Mouse (Mus musculus): ENCODE measurements at regions not wholly inside any gene's neighbourhood (a gene's known extent, or its start where the extent isn't known, plus 50 kb on each side); places are given as distances from the start of the nearest gene placed in this dataset.

DNA sequence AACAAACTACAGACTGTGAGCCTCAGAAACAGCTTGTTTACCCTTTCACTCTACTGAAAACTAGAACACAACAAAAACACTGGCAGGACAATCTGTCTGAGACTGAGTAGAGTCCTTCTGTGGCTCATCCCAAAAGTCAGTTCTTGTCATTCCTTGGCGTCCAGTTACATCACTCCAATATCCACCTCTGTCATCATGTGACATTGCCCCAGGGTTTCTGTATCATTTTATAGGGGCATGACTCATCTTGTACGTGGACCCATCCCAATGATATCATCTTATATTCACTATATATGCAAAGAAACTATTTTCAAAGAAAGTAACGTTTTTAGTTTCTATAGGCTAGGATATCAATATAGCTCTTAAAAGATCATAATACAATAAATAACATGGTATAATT is 152.3 kb downstream of the Dkk2 start:
- DNase-seq (ENCODE audit: low spot score in 2 of 2) = no peak

DNA sequence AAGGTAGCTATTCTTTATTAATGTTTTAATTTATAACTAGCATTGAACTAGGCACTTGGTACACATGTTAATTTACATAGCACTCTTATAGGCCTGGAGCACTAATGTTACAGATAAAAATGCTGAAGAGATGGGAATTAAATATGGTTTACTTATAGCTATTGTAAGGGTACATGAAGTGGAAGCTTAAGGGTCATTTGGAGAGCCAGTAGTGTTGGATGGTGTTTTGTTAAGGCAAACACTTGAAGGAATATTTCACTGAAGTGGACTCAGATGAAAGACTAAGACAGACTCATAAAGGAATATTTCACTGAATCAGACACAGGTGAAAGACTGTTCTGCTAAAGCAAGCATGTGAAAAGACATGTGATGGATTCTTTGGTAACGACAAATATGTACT is 172.7 kb downstream of the Dkk2 start:
- DNase-seq (ENCODE audit: low spot score in 2 of 2) = no peak

DNA sequence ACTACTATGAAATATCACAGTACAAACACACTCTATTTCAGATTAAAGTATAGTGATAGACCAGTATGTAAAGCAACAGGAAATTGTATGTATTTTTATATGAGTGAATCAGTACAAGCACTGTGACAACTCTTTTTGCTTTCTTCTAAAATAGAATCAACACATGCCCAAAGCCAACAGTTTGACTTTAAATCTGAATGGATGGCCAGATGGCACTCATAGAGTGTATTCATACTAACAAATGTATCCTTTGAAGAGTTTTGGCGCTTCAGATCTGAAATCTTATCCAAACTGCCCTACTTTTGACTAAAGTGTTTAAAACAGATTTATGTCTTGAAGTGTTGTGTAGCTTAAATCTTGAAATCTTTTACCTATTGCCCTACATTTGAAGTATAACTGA is 184.5 kb downstream of the Dkk2 start:
- DNase-seq (ENCODE audit: low spot score in 2 of 2) = no peak

DNA sequence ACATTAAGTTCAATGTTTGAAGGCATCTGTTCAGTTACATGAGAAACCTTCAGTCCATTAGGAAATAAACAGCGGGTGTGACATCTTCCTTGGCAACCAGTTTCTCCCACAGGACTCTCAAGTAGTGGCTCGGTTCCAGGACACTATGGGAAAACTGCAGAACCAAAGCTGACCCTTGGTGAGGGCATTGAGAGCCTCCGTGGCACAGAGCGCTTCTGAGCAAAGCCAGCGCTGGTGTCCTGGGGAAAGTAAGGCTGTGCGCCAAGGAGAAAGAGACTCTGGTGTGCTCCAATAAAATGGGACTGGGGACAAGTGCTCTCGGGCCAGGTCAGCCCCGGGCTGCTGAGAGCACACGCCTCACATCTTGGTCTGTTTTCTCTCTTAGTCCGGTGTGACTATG is 189.7 kb downstream of the Dkk2 start:
- DNase-seq (ENCODE audit: low spot score in 2 of 2) = no peak

DNA sequence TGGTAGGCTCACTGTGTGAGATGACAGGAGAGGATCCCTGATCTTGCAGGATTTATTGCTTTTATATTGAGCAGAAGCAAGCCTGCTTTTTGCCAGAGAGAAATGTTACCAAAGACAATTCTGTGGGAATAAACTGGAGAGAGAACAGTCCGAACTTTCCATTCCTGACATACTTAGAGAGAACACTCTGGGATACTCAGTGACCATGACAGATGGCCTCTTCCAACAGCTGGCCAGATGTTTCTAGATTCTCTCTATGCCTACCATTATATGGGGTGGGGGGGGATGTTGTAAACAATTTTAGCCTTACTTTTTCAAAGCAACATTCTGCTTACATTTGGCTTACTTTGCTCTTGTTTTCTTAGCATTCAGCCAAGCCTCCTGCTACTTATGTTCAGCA is 192.7 kb downstream of the Dkk2 start:
- no peak for DNase-seq (ENCODE audit: low spot score in 2 of 2)

DNA sequence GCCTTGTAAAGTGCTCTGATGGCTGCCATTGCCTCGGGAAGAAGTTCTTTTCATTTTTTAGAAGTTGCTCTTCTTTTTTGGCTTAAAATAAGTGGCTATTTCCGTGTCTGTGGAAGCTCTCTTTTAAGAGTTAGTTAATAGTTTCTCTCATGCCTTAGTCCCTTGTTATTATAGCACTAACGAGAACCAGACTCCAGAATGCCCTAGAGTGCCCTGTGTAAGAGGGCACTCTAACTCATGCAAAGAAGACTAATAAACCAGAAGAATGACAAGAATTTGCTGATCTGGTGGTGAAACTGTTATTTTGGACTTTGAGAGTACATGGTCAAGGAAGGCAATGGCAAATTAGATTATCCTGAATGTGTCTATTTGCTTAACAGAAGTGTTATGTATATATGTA is 202.6 kb downstream of the Dkk2 start:
- no peak for DNase-seq (ENCODE audit: low spot score in 2 of 2)

DNA sequence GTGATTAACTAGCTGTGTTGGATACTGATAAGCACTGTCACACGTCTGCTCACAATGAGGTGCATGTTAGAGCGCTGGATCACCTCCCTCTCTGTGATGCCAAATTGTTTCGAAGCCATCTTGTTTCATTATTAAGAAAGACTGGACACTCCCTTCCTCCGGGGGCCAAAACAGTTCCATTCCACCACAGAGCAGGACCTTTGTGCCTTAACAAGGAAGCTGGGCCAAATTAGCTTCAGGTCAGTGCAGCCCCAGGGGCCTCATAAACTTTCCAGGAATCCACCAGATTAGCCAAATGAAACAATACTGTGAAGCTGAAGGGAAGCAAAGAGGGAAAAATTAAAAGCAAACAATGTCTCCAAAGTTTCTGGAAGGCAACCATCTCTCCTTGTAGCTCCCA is 241.9 kb downstream of the Dkk2 start:
- DNase-seq (ENCODE audit: low spot score in 2 of 2) = no peak

DNA sequence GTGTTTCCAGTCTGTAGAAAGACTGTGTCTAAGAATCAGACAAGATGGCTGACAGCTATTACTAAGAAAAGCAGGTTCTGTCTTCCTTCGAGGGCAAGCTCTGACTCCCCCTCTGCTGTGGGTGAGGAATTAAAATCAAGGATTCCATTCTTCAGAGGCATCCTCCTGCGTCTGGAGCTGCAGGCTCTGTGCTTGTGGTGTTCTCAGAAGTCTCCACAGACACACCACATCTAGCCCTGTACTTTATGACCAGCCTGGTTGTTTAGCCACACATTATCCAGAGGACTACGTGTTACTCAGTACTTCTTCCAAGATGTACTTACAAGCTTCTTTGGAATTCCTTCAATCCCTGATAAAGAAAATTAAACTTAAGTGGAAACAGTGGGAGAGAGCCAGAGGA is 258.5 kb downstream of the Dkk2 start:
- DNase-seq (ENCODE audit: low spot score in 2 of 2) = no peak

DNA sequence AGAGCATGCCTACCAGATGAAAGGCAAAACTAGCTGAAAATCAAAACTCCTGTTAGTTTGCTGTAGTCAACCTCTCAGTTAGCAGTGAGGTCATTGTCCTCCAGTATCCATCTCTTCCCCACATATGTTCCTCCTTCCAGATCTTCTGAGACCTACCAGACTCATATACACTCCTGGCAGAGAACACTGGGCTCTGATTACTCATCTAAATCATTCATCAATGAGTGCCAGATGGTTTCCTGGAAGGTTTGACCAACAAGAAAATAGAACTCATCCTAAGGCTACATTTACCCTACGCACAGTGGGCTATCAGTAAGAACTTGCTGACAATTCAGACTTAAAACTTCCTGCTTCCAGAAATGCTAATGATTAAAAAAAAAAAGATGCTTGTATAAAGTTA is 260.8 kb downstream of the Dkk2 start:
- no peak for DNase-seq (ENCODE audit: low spot score in 2 of 2)

DNA sequence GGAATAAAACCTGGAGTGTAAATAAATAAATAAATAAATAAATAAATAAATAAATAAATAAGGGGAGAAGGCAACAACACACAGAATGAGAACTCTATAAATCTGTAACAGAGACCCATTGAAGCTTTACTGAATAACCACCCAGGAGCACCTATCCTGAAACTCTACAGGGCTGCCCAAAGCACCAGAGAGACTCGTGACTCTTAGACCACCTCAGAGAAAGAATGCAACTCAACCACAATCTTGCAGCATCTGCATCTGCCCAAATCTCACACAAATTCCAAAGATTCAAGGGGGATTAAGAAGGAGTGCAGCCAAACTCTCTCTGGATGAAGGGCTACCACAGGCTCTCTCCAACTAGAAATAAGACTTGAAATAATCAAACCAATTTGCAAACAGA is 264.5 kb downstream of the Dkk2 start:
- DNase-seq (ENCODE audit: low spot score in 2 of 2) = no peak

DNA sequence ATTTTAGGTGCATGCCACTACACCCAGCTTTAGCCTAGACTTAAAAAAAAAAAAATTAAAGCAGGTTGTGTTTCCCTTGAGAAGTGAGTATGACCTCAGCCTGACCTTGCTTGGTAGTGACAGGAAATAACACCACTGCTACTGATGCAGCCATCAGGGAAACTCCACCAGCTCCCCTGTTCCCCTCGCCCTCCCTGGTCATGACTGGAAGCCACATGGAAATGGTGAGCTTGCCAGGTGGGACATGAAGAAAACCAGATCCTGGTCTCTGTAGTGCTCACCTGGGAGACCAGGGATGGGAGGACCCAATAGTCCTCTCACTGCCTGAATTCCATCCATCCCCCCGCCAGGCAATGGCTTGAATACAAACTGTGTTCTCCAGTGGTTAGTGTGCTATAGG is 268.1 kb downstream of the Dkk2 start:
- DNase-seq (ENCODE audit: low spot score in 2 of 2) = no peak

DNA sequence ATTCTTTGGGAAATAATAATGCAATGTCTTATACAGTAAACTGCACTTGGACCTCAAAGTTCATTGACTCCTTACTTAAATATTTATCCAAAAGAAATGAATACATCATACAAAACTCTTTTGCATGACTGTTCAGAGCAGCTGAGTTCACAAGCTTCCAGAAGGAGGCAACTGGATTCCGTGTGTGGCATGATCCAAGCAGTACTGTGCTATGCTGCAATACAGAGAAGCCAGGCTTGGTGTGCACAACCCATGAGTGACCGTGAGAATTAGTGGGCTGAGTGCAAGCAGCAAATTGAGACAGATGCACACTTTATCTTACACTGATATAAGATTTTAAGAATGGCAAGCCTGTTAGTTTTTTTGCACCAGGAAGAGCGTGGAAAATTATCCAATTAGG is 270.0 kb upstream of the Gimd1 start:
- DNase-seq (ENCODE audit: low spot score in 2 of 2) = no peak

DNA sequence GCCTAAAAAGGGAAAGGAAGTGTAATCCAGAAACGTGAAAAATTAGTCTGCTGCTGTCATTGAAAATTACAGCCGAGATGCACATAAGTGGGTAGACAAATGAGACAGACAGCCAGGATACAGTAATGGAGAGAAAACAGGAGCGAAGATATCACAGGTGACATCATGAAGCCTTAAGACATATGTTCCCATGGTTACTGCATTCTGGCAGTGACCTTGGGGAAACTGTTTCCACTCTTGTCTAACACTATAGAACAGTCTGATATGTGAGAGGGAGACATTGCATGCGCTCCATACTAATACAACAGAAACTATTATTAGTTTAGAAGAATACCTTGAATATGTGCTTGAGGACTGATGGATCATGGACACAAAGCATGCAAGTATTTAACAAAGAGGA is 254.0 kb upstream of the Gimd1 start:
- no peak for DNase-seq (ENCODE audit: low spot score in 2 of 2)

DNA sequence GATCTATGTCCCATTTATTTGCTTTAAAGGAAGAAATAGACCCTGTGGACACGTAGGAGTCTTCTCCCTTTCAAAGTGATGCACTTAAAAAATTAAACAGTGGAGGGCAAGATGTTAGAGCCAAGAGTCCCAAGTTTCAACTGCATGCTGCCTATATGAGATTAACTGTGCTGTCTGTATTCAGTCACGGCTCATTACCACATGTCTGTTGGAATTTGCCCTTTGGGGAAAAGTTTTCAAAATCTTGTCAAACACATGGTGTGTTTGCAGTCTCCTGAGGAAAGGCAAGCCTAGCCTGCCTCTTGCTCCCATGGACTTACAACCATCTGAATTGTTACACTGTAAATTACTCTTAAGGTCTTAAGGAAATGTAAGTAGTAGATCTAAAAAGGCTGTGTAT is 211.9 kb upstream of the Gimd1 start:
- DNase-seq (ENCODE audit: low spot score in 2 of 2) = no peak

DNA sequence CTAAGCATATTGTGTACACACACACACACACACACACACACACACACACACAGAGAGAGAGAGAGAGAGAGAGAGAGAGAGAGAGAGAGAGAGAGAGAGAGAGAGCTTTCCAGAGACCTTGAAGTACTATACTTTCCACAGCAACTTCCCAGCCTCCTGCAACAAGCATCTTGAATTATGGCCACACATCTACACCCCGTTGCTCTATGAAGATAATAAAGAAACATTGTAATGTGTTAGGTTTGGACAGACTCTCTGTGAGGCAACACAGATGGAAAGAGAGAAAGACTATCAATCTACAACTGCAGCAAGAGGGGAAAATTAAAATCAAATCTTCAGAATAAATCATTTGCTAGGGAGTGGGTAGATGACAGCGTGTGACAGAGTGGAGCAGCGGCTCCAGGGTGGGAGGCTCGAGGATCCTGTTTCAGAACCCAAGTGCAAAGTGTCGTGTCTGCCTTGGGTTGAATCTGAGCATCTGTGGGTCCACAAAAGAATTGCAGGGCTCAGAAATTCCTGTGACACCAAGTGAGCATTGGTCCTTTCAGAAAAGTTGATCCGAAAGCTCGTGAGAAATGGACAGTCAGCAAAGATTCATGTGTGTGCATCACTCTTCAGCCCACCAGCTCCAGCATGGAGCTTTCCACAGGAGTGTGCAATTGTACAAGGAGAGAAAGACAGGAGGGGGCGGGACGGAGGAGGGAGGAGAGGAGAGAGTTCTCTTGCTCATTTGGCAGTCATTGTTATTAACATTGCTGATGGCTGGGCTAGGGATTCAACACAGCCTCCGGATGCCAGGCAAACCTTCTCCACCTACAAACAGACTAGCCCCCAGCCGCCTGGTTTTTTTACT is 203.6 kb upstream of the Gimd1 start:
- no peak for DNase-seq (ENCODE audit: low spot score in 2 of 2)

DNA sequence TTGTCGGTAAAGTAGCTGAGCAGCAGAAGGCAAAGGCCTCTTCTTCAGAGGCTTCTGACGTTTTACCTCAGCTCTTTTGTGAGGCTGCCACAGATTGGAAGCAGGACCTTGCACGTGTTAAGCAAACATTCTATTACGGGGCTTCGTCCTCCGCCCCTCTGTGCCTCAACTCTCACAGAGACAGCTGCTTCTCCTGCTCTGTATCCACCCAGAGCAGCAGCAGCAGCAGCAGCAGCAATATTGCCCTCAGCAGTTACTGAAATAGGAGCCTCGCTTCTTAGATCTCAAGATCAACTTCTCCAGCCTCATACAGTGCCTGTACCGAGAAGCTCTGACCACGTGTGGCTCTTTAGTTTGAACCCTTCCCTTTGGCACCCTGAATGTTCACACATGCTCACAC is 202.4 kb upstream of the Gimd1 start:
- no peak for DNase-seq (ENCODE audit: low spot score in 2 of 2)

DNA sequence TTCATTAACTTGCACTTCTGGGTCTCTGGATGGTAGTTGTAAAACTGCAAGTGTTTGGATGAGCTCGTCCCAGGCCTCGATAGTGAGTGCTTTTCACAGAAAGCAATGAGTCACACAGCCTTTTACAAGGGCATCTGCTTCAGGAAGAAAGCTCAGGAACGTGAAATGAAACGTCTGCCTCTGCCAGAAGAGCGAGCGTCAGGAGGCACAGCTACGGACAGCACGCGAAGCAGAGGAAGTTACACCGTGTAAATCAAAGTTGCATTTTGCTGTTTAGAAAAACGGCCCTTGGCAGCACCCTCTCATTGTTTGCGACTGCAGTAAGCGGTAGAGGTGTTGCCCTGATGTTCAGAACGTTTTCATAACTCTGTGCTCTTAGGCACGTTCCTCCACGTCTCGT is 201.5 kb upstream of the Gimd1 start:
- no peak for DNase-seq (ENCODE audit: low spot score in 2 of 2)

DNA sequence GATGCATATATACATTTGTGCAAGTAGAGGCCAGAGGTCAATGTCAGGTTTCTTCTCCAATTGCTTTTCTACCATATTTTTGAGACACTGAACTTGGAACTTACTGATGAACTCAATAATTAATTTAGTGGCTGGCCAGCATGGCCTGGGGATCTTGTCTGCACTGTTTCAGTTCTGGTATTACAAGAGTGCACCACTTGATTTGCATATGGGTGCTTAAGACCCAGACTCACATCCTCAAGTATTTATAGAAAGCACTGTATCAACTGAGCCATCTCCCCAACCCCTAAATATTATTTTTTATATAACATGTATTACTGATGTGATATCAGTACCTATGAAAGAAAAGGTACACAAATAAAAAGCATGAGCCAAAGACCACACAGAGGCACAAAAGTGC is 197.8 kb upstream of the Gimd1 start:
- no peak for DNase-seq (ENCODE audit: low spot score in 2 of 2)

DNA sequence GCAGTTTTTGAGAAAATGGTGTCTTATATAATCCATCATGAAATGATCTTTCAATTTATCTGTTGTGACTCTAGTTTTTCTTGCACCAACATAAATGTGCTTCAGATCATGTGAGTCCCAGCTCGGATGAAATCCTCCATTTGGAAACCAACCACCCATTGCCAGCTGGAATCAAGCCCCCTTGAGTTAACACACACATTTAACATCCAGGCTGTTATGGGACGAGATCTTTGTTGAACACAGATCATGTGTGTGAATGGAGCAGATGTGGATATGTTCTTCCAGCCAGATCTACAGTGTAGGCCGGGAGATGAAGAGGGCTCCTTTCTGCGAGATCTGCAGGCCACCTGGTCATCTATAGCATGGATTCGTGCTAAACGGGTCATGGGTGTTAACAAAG is 188.4 kb upstream of the Gimd1 start:
- no peak for DNase-seq (ENCODE audit: low spot score in 2 of 2)

DNA sequence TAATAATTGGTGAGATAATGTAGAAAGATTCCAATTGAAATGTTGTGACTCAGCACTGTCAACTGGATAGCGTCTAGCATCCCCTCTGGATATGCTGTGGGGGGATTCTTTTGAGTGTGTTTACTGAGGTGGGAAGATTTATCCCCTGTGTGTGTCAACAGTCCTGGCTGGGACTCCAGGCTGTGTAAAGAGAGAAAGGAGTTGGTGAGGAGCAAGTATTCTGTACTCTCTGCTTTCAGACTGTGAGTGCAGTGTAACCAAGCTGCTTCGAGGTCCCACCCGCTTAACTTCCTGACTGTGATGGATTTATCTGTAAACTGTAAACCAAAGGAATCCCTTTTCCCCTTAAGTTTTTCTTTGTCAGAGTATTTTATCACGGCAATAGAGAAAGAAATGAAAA is 175.7 kb upstream of the Gimd1 start:
- DNase-seq (ENCODE audit: low spot score in 2 of 2) = no peak

DNA sequence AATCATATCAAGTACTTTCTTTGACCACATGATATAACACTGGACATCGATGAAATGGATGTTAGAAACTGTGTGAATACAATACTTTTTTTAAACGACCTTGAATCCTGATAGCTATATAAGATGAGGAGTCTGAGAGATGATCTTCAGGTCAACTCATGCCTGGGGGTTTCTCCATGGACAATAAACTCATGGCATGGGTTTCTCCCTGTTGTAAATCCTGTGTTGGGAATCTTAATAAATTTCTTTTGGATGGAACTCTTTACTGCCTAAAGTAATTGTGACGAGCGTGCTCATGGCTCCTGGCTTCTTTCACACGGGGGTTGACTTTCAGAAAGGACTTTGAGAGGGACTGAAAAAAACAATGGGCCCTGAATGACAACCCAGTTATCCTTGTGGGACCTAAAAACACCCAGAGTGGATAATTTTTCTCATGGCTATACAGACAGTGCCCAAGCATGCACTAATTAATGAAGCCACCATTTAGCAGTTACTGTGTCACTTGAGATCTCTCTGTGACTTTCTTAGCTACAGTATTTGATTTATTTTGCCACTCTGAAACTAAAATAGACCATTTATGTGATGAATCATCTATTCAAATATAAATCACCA is 167.2 kb upstream of the Gimd1 start:
- no peak for DNase-seq (ENCODE audit: low spot score in 2 of 2)

DNA sequence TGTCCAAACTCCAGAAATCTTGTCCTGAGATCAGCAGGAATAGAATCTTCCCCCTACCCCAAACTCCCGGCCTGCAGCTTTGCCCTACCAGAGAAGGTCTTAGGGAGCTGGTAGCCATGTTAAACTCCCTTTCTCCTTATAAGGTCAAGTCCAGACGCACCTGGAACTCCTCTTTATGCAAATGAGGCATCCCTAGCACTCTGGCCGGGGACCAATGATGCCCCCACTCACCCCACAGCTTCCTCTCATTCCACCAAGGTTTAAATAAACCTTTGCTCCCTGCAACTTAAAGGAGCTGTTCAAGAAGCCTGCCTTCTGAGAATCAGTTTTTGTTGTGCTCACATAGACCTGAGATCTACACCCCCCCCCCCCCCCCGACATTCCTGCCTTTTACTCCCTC is 158.6 kb upstream of the Gimd1 start:
- no peak for DNase-seq (ENCODE audit: low spot score in 2 of 2)

DNA sequence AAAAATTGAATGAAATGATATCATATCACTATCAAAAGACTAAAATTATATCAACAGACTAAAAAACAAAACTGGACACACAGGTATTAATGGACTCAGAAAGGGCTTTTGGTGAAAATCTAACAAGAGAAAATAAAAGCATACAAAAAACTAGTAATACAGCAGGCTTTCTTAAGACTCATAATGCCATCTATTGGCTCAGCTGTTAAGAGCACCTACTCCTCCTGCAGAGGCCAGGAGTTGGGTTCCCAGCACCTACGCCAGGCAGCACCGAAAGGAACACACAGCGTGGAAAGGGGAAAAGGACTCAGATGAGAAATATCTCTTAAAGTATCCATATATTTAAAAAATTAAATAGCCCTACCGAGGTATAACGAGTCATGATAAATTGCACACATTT is 151.9 kb upstream of the Gimd1 start:
- no peak for DNase-seq (ENCODE audit: low spot score in 2 of 2)

DNA sequence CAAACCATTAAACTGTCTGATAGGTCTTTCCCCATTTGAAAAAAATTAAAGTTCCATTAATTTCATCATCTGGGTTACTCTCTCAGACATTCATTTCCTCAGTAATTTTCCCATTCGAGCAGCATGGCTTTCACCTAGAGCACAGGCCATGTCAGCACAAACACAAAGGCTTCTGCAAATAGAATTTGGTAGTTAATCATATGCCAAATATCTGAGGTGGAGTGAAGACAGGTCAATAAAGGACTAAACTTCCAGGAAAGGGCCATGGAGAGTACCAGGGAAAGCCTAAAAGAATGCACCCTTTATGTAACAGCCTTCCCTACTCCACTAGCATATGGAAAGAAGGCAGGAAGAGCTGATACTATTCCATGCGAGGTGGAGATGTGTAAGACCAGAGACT is 150.3 kb upstream of the Gimd1 start:
- no peak for DNase-seq (ENCODE audit: low spot score in 2 of 2)
